Mouse (Mus musculus) right cerebral cortex, adult 2 months (tissue): ENCODE results near the gene Med9.
"Not testable (repeated sequence)": the region's sequence is repeated elsewhere in the genome, so short reads cannot be mapped to it uniquely, and the experiment has no call there.

Source experiments
- DNase-seq, 2 experiments: peaks; one replicate each; pipeline ENCODE4 v3.0.0; 2021 to 2022; ENCODE audit warnings: low spot score in 2 of 2

The Med9 gene

DNA sequence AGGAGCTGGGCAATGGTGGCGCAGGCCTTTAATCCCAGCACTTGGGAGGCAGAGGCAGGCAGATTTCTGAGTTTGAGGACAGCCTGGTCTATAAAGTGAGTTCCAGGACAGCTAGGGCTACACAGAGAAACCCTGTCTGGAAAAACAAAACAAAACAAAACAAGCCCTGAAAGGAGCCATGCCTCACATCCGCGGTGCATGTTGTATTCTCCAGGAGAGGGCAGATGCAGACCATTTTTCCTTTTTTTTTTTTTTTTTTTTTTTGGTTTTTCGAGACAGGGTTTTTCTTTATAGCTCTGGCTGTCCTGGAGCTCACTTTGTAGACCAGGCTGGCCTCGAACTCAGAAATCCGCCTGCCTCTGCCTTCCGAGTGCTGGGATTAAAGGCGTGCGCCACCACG is 3.2 kb upstream of the Med9 start:
- not testable (repeated sequence) for DNase-seq

DNA sequence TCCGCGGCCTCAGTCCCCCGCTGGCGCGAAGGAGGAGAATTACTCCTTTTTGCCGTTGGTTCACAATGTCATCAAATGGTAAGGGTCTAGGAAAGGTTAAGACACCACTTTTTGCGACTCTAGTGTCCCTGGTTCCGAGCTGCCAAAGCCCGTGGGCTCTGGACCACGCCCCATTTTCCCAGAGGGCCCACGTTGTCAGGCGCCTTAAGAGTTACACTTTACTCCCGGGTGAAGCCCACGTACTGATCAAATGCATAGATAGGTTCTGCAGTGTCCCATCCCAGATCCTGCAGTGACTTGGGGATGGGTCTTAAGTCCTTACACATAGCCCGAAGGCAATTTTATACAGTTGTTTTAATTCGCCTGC is 378 bp downstream of the Med9 start:
- peak in 1 of 2 experiments; percentile 23 for DNase-seq

DNA sequence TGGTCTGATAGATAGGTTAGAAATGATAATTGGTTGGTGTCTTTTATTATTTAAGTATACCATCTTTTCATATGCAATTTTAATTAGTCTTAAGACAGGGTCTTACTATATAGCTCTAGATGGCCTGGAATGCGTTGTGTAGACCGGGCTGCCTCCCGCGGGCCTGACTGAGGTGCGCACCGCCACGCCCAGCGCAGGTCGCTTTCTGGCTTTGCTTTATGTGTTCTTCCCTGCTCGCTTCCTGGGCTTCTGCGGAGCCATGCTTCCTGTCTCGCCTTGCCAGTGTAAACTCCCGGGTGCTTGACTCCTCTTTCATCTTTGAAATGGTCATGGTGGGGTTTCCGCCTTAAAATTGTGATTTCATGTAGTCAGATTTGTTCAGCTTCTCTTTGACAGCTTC is 4.9 kb downstream of the Med9 start:
- DNase-seq, result no peak

DNA sequence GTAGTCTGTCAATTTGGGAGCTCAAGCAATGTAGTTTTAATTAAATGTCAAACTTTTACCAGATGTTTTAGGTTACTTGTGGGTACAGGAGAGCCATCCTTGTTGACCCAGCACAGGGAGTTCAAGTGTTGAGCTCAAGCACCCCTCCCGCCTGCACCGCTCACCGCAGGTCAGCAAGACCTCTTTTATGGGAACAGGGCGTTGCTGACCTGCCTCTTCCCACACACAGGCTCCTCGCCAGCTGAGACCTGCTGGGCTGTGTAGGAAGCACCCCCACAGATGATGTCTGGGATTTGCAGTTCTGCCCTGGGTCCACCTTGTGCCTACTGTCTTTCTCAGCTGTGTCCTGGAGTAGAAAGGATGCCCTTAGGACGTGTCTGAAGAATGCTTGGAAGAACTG is 8.7 kb downstream of the Med9 start:
- no peak for DNase-seq

DNA sequence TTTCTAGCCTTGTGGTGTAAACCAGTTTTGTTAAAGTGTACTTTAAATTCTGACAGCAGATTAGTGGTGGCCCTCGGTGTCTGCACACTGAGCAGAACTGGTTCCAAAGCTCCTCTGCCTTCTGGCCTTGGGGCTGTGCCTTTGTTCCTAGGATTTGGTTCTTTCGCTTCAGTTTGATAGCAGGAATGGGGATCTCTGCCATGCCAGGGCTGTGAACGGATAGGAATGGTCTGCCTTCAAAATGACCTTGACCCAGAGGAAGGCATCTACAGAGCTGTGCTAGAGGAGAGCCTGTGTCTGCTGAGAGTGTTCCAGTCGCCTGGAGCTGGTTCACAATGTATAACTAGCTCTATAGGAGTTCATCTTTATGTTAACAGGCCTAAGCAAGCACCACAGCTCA is 11.4 kb downstream of the Med9 start:
- DNase-seq, result no peak

DNA sequence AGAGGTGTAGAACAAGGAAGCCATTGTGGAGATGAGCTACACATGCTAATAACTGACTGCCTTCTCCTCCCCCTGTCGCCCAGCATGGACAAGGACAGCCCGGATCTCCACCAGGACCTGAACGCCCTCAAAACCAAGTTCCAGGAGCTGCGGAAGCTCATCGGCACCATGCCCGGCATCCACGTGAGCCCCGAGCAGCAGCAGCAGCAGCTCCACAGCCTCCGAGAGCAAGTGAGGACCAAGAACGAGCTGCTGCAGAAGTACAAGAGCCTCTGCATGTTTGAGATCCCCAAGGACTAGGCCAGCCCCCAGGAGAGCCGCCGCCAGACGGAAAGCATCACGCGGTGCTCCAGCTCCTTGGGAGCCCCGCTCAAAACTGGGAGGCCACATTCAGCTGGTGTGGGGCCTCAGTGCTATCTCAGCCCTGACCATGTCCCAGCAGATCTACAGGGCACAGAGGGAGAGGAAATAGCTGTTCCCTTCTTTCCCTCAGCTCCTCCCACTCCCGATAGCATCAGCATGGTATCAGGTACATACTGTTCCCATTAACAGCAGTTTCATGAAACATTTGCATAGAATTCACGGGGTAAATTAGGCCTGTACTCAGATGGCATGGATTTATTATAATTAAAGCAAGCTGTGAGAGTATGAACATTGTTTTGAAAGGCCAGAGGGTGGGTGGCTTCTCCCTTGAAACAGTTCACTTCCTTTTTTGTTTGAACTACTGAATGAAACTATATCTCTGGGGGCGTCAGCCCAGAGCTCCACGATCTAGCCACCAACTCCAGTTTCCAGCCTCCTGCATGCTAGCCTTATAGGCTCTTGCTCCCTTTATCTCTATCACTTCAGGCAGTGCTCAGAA is 12.7 kb downstream of the Med9 start:
- peak in 1 of 2 experiments; percentile 21 for DNase-seq

DNA sequence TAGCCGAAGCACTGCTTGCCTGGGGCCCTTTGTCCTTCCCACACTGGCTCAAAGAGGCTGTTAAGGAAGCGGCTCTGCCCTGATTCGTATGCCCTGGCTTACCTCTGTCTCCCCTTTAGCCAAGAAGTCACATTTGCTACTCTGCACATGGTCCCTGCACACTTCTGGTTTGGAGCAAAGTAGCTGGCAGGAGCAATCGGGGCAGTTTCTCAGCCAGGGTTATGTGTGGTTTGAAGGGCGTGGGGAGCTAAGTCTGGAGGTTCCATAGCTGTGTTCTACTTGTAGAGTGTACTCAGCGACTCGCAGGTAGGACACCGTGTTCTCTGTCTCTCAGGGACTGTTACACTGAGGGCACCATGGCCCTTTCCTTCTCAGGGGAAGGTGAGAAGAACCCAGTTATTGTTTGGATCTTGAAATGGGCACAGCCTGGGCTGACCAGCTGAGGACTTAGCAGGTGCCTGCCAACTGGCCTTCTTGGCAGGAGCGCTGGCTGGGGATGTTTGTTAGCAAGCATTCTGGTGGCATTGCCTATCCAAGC is 13.4 kb downstream of the Med9 start:
- DNase-seq, result no peak

DNA sequence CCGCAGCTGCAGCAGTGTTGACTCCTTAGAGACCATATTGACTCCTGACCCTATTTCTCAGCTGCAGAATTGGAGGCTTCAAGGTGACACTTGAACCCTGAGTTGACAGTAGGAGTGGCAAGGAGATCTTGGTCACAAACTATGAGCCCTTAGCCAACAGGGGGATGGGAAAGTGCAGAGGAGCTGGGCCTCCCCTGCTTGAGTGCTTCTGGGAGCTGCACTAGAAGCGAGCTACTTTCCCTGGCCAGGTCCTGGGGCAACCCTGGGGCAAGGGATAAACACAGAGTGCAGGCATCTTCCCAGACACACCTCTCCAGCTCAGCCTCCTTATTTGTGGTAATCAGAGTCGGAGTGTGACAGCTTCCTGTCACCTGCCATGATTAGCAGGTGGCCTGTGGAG is 14.6 kb downstream of the Med9 start:
- no peak for DNase-seq

DNA sequence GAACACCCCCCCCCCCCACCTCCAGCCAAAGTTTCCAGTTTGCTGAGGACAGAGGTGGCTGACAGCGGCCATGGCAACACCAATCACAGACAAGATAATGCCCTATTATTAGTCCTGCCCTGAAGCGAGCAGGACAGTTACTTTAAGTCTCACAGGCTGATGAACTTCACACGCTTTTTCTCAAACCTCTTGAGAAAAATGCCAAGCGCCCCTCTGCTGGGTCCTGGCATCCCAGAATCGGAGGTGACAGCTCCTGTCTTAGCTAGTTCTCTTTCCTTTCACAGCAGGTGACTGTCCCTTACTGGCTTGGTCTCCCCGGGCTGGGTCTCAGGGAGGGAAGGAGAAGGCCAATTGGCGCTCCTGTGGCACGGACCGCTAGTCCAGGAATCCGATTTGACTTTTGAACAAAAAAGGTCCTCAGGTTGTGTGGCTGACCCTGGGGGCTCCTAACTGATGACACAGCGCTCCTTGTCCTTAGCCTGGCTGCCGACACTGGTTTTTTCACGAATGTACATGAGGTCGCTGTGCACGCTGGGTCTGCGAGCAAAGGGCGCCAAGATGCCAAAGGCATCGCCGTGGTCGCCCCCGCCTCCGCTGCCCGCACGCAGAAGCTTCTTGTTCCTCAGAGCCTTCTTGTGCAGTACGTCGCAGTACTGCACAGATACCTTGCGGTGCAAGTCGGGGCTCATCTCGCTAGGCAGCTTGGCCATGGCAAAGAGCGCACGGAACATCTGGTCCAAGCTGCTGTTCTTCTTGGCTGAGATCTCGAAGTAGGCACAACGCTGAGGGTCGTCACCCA is 15.6 kb downstream of the Med9 start:
- peak in 1 of 2 experiments; percentile 20 for DNase-seq

DNA sequence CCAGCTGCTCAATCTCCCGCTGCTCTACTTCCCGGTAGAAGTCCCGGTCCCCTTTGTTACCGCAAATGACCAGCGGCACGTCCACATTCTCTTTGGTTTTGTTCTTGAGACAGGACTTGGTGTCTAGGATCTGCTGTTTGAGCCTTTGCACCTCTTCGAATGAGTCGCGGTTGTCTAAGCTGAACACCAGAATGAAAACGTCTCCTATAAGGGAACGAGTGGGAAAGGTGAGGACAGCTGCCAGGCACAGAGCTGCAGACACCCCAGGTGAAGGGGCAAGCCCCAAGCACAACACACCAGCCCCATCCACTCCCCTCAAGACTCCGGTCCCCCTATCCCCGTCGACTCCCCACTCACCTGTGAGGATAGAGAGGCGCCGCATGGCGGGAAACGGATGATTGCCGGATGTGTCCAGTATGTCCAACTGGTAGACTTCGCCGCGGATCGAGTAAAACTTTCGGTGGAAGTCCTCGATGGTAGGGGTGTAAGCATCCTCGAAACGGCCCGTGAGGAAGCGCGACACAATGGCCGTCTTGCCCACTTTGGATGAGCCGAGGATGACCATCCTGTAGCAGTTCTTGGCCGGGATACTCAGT is 16.3 kb downstream of the Med9 start:
- peak in 1 of 2 experiments; percentile 41 for DNase-seq

DNA sequence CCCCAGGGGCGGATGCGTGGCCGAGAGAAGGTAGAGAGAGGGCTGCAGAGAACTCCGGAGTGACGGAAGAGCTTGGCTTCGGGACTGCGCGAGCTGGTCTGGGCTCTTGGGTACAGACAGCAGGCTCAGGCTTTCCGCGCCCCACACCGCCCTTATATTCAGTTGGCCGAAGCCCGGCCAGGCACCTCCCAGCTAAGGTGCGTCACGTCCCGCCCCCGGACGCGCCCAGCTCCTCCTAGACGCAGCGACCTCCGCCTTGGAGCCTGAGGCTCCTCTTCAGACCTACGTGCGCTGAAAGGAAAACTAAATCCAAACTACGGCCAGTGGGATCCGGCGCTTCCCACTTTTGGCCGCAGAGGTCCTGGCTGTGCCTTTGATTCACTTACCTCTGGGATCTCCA is 16.8 kb downstream of the Med9 start, which contains the start of gene Rasd1:
Gene Rasd1, minus strand, starts transcription at position 127 of the 400 bp plus-strand sequence.
- DNase-seq, result peak; percentile 61 to 68

DNA sequence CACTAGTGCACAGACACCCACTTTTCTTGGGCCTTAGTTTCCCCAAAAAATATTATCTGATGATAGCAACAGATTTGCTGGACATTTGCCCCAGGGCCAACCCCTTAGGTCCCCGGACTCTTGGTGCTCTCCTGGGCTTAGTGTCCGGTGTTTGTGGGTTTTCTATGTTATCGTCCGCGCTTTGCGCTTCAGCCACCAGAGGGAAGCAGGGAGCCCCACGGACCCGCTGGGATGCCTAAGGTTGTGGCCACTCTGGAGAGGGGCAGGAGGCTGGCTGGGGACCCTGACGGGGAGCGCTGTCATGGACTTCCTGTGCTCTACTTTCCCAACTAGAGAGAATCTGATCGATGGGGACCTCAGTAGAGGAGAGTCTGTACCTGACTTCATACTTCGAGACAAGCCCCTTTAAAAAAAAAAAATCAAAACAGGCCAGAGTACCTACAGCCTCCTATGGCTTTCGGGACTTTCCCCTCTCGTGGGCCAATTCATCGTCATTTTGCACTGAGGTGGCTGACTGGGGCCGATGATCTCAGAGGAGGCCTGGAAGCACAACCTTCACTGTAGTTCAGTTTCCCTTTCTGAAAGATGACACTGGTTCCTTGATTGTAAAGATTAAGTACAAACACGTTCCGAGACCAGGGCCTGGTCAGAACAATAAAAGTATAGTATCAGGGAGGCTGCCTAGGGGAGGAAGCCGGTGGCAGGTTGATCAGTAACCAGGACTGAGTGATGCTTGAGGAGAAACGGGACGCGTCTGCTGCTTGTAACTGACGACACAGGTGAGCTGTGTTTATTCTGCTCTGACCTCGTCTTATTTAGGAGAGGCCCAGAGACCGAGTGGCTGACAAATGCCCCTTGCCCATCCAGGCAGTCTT is 17.5 kb downstream of the Med9 start:
- peak; percentile 83 to 90 for DNase-seq

DNA sequence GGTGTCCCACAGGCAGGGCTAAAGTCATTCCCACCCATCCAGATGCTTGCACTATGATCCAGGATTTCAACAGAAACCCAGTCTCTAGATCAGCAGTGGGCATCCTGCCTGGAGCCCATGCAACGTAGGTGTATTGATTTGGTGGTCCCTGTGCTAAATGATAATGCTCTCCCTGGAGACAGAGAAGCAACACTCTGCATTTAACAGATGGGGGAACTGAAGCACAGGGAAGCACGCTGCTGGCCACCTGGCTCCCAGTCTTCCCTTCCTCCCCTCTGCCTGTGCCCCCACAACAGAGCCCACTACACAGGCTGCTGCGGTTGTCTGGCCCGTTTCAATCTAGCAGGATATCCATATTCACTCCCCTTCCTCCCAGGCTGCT is 18.1 kb downstream of the Med9 start:
- DNase-seq, result peak in 1 of 2 experiments; percentile 18

DNA sequence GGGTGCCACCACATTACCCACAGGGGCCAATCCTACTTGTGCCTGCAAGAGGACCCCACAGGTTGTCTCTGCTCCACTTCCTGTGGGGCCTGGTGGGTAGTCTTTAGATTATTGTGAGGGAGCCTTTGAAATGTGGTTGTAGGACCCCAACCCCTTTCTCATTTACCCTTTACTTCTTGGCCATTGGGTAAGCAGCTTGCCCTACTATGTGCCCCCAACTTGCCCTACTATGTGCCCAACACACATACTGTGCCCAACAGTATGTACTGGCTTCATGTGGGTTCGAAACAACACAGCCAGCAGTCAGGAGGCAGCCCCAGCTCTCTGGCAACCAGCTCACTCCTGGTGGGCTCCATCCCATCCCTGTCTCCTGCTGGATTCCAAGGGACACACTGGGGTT is 19.8 kb downstream of the Med9 start:
- no peak for DNase-seq

DNA sequence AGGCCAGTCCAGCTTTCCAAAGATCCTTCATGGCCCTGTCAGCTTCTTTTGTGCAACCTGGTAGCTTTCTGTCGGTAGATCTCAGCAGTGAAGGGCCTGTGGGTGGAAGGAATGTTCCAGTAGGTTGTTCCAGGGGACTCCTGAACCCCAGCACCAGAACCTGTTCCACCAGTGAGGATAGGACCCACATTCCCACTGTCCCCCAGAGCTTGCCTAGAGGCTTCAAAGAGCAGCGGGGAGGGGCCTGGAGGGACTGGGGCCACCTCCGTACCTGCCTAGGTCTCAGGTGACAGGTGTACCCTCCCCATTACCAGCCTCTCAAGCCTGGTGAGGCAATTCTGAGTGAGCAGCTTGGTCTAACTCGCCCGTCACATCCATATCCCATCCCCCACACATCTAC is 22.8 kb downstream of the Med9 start:
- DNase-seq, result no peak

DNA sequence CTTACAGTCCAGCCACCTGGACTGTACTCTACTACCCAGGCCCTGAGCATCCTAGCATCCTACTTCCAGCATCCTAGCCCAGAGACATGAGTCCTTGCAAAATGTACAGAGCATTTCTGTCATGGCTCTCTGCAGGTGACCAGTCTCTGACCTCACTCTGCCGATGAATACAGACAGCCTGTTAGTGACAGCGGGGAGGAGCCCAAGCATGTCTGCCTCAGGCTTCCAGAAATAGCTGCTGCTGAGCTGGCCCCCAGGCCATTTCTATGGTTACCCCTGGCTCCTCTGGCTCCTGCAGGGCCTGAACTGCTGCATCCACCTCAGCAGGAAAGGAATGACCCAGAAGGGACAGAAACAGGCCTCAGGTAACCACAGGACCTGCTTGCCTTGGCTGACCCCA is 23.7 kb downstream of the Med9 start:
- DNase-seq, result no peak

DNA sequence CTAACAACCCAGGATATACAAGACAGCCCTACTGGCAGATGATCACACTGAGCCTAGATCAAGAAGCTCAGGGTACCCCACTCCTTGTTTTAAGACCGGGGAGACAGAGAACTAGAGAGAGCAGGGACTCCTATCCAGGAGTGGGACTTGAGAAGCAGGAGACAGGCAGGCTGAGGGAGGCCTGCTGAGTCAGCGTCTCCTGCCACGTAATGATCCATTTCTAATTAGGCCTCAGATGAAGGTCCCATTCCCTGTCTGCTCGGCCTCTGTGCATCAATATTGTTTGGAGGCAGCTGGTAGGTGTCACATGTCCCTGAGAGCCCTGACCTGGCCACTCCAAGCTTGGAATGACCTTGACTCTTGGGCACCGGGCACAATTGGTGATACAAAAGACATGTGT is 25.4 kb downstream of the Med9 start:
- no peak for DNase-seq

DNA sequence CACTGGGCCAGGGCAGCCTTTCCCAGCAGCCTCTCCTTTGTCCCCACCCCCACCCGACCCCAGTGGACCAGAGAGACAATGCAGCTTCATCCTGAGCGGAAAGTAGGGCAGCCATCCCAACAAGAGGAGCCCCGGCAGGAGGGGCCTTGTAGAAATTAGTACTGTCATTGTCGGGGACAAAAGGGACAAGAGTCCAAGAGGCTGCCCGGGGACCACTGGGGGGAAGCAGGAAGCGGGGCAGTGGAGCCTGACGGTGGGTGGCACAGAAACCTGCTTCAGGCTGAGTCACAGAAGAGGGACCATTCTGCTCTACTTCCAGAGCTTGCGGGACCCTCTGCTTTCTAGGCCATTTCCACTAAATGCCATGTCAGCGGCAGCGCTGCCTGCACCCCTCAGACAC is 27.2 kb downstream of the Med9 start:
- DNase-seq, result no peak

DNA sequence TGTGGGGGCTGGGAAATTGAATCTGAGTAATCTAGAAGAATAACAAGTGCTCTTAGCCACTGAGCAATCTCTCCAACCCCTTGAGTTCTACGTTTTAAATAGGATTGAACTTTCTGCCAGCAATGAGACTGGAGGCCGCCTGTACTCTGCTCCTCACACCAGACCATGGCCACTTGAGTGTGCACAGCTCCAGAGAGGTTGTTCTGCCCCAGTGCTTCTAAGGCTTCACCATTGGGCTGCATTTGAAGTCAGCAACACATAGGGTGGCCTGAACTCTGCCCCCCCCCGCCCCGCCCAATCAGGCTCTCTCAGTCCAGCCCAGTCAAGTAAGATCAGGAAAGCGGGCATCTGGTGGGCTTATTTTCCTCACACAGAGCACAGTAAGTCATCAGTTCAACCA is 29.8 kb downstream of the Med9 start:
- no peak for DNase-seq

DNA sequence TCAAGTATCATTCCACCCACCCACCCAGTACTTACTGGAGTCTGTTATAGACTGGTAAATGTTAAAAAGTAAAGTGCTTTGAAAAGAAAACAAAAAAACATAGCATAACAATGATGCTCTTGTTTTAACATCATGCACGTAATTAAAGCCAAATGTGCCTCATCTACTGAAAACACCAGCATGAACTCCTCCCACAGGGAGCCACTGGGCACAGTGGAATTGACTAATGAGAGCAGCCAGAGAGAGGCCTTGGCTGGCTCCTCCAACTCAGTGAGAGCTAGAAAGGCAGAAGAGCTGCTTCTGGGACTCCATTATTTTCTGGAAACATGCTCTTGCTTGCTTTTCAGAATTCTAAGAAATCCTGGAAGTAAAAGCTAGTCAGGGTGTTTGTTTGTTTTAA is 41.4 kb downstream of the Med9 start:
- no peak for DNase-seq

DNA sequence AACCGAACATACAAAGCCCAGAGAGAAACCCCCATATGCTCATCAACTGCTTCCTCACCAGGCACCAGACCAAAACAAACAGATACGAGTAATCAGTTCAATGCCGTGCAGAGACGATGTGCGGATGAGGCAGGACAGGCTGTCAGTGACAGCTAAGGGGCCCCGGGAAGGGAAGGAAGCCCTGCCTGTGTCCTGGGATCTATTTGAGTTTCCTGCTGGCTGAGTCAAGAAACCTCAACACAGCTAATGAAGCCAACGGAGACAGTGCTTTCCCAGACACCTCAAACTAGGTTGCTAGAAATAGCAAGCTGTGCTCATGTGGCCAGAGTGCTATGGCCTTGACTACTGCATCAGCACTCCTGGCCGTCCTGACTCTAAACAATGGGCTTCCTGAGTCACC is 43.4 kb downstream of the Med9 start:
- DNase-seq, result no peak
